Mouse (Mus musculus) CH12.LX (cell line): Measurements from ENCODE around the gene Scfd2.

Experiments used
- CHD2 ChIP-seq: IDR thresholded peaks from 2 replicates; pipeline ENCODE4 v1.6.1; 2011; ENCODE audit warnings: low read length, improper control_type of control experiment
- CTCF ChIP-seq, 2 experiments: IDR thresholded peaks in 1 of 2; conservative IDR thresholded peaks in 1 of 2; 2 replicates each; pipeline ENCODE4 v1.5.1; 2011 to 2012; ENCODE audit warnings: low read depth in 2 of 2, low read length in 2 of 2, improper control_type of control experiment in 1 of 2, inconsistent platforms in 1 of 2, mild to moderate bottlenecking in 1 of 2, moderate library complexity in 1 of 2
- EP300 ChIP-seq: IDR thresholded peaks from 2 replicates; pipeline ENCODE4 v1.6.1; 2011; ENCODE audit warnings: low read length, improper control_type of control experiment
- ETS1 ChIP-seq: conservative IDR thresholded peaks from 2 replicates; pipeline ENCODE4 v1.6.1; 2012; ENCODE audit warnings: low read depth, mild to moderate bottlenecking, inconsistent platforms, low read length, improper control_type of control experiment, moderate library complexity
- GABPA ChIP-seq: IDR thresholded peaks from 2 replicates; pipeline ENCODE4 v1.6.1; 2012; ENCODE audit warnings: low read depth, low read length, improper control_type of control experiment, inconsistent platforms; ENCODE audit not compliant: insufficient replicate concordance
- IRF4 ChIP-seq: IDR thresholded peaks from 2 replicates; pipeline ENCODE4 v1.6.1; 2014; ENCODE audit warnings: low read depth, mild to moderate bottlenecking, inconsistent platforms, low read length, improper control_type of control experiment
- JUND ChIP-seq: conservative IDR thresholded peaks from 2 replicates; pipeline ENCODE4 v1.6.1; 2011; ENCODE audit warnings: low read depth, low read length, improper control_type of control experiment
- MAFK ChIP-seq: IDR thresholded peaks from 2 replicates; pipeline ENCODE4 v1.6.1; 2011; ENCODE audit warnings: low read length, improper control_type of control experiment; ENCODE audit not compliant: insufficient replicate concordance
- MXI1 ChIP-seq: IDR thresholded peaks from 2 replicates; pipeline ENCODE4 v1.6.1; 2011; ENCODE audit warnings: mild to moderate bottlenecking, low read depth, low read length, improper control_type of control experiment
- MYC ChIP-seq: IDR thresholded peaks from 2 replicates; pipeline ENCODE4 v1.6.1; 2011; ENCODE audit warnings: low read depth, mild to moderate bottlenecking, improper control_type of control experiment, low read length
- POLR2A ChIP-seq: IDR thresholded peaks from 2 replicates; pipeline ENCODE4 v1.6.1; 2011; ENCODE audit warnings: low read depth, mild to moderate bottlenecking, improper control_type of control experiment, low read length
- SIN3A ChIP-seq: IDR thresholded peaks from 2 replicates; pipeline ENCODE4 v1.6.1; 2012; ENCODE audit warnings: low read length, improper control_type of control experiment, inconsistent platforms
- USF1 ChIP-seq: IDR thresholded peaks from 2 replicates; pipeline ENCODE4 v1.6.1; 2014; ENCODE audit warnings: low read depth, mild to moderate bottlenecking, inconsistent platforms, low read length, improper control_type of control experiment
- USF2 ChIP-seq: conservative IDR thresholded peaks from 2 replicates; pipeline ENCODE4 v1.6.1; 2011; ENCODE audit warnings: low read depth, low read length, improper control_type of control experiment

DNA sequence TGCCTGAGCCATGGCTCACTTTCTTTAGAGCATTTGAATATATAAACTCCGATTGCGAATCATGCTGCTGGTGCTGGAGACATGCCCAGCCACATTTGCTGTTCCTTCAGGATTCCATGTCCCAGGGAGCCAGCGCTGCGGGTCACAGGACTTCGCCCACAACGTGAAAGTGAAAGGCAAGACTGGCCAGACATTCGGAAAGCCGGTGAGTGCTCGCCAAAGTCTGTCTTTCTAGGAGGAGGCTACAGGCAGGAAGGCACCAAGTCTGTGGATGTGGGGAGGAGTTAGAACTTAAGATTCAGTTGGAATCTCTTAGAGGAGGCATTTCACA lies 341.4 kb downstream of the Scfd2 start:
- TF ChIP-seq USF1: no peak
- TF ChIP-seq CHD2: no peak
- no peak for TF ChIP-seq ETS1
- TF ChIP-seq CTCF (conservative IDR thresholded peaks at IDR 0.05 in 1 of 2, IDR thresholded peaks at IDR 0.05 in 1 of 2; ENCODE audit: low read depth in 2 of 2, low read length in 2 of 2): no peak
- no peak for TF ChIP-seq POLR2A
- TF ChIP-seq GABPA: no peak
- TF ChIP-seq IRF4: no peak
- TF ChIP-seq MAFK: no peak
- TF ChIP-seq JUND: no peak
- no peak for TF ChIP-seq MYC
- TF ChIP-seq EP300: no peak
- TF ChIP-seq SIN3A: no peak
- TF ChIP-seq USF2: no peak
- no peak for TF ChIP-seq MXI1
